Mouse (Mus musculus): Measurements from ENCODE around the gene Cwc22.

Cwc22 gene

DNA sequence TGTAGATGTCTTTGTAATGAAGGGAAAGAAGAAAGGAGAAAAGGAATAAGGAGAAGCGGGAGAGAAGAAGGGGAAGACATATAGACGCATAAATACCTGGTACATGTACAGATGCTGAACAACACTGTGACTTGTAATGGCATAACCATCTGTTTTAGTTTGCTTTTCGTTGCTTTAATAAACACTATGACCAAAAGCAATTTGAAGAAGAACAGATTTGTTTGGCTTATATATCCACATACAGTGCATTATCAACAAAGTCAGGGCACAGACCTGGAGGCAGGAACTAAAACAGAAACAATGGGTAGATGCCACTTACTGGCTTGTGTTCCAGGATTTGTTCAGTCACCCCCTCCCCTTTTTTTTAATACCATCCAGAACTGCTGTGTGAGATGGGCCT is 24.4 kb upstream of the Cwc22 start:
- no peak for DNase-seq (ENCODE audit: low read depth, low spot score)

DNA sequence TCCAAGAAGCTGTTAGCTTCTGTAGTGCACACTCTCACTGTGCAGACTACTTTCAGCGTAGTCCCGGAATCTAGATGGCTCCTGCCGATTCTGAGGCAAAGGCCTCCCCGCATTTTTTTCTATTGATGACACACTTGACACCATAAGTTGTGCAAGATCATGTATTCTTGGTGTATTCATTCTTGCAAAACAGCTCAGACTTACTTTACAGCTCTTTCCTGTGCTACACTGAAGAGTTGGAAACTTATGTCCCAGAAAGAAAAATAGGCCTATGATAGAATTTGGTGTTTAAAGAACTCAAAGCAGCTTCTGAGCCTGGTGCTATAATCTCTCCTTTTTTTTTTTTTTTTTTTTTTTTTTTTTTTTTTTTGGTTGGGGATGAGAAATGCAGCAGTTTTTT is 23.8 kb upstream of the Cwc22 start:
- DNase-seq (ENCODE audit: low read depth, low spot score), result no peak

- no peak for DNase-seq (ENCODE audit: low read depth, low spot score)
Measured at GRCm38 (mm10) chr2:77962450-77963193, 16.4 kb upstream of the Cwc22 start.

DNA sequence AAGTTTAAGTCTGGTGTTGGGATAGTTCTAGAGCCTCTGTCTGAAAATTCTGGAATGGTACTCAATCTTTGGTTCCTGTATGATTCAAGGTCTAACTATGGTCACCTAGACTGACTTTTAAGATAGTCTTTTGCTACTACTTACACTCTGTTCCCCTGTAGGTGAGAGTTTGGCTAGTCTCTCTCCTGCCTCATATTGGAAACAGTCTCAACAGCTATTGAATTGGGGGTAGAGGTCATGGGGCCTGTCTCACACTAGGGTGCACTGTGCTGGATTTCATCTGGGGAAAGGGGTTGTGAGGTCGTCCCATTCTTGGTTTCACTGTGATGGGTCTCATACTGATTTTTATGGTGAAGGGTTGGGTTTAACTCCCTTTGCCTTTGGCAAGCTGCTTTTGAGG is 15.1 kb upstream of the Cwc22 start:
- no peak for DNase-seq (ENCODE audit: low read depth, low spot score)

DNA sequence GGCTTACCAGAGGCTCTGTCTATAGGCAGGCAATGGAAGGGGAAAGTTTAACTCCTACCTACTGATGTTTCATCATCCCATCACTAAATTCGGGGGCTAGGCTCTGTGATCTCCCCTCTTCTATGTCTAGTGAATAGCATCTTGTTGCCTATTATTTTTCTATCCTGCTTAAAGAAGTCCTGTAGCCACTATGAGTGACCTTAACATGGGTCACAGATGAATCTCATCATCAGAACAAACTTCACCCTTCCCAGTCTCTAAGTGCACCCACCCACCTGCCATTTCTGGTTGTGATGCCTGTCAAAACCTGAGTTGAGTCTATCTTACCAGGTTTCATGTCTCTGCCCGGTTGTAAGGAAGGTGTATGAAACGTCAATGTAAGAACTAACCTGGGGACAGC is 14.5 kb upstream of the Cwc22 start:
- DNase-seq (ENCODE audit: low read depth, low spot score), result no peak

GRCm38 (mm10) chr2:77959341-77959740 is 13.2 kb upstream of the Cwc22 start:
- no peak for DNase-seq (ENCODE audit: low read depth, low spot score)

- no peak for DNase-seq (ENCODE audit: low read depth, low spot score)
Measured at GRCm38 (mm10) chr2:77951415-77951913, 5.3 kb upstream of the Cwc22 start.

- DNase-seq (ENCODE audit: low read depth, low spot score), result no peak
Measured at GRCm38 (mm10) chr2:77950111-77950510, 3.9 kb upstream of the Cwc22 start.

DNA sequence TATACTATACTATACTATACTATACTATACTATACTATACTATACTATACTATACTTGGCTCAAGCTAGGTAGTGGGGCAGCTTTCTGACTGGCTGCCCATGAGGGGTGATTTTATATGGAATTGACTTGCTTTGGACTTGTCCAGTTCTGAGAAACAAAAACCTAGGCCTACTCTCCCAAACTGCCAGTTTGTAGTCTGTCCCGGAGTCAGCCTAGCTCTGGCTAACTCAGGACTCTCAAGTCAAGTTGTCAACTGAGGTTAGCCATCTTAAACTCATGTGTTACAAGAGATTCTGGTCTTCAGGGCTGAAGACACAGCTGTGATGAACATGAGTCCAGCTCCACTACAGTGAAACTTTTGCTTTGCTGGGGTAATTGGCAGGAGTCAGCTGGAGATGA is 3.3 kb upstream of the Cwc22 start:
- DNase-seq (ENCODE audit: low read depth, low spot score), result no peak

GRCm38 (mm10) chr2:77948921-77949320 is 2.7 kb upstream of the Cwc22 start:
- no peak for DNase-seq (ENCODE audit: low read depth, low spot score)

GRCm38 (mm10) chr2:77948126-77948525 is 2.0 kb upstream of the Cwc22 start:
- no peak for DNase-seq (ENCODE audit: low read depth, low spot score)

- DNase-seq (ENCODE audit: low read depth, low spot score), result no peak
Measured at GRCm38 (mm10) chr2:77947161-77947870, 1.1 kb upstream of the Cwc22 start.

GRCm38 (mm10) chr2:77944860-77945595 is 1.1 kb downstream of the Cwc22 start:
- no peak for DNase-seq (ENCODE audit: low read depth, low spot score)

DNA sequence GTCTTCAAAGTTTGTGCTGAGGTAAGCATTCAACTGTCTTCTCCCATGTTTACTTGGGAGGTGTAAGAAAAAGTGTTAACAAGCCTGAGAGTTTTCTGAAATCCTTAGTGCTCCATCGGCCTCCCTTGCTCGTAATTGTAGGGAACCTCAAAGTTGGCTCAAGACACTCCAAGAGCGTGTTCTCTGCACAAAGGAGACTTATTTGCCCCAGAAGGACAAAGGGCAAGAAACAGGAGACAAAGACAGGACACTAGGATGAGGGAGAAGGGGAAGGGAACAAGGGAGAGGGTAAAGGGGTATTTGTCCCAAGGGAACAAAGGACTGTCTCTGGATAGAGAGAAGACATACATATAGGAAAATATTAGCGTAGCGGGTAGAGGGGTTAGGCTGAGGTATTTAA is 1.9 kb downstream of the Cwc22 start:
- no peak for DNase-seq (ENCODE audit: low read depth, low spot score)

GRCm38 (mm10) chr2:77941944-77942343 is 4.2 kb downstream of the Cwc22 start:
- DNase-seq (ENCODE audit: low read depth, low spot score), result no peak

GRCm38 (mm10) chr2:77938317-77938716 is 7.9 kb downstream of the Cwc22 start:
- DNase-seq (ENCODE audit: low read depth, low spot score), result no peak

DNA sequence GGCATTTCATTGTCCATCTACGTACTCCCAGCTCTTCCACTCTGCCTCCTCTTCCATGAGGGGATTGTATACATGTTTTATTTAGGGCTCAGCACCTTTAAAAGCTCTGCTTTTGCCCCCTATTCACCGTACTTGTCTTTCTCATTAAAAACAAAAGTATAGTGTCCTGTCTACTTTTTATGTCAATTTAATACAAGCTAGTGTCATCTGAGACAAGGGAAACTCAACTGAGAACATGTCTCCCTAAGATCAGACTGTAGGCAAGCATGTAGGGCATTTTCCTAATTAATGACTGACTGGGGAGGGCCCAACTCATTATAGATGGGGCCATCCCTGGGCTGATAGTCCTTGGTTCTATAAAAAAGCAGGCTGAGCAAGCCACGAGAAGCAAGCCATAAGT is 8.4 kb downstream of the Cwc22 start:
- no peak for DNase-seq (ENCODE audit: low read depth, low spot score)

DNA sequence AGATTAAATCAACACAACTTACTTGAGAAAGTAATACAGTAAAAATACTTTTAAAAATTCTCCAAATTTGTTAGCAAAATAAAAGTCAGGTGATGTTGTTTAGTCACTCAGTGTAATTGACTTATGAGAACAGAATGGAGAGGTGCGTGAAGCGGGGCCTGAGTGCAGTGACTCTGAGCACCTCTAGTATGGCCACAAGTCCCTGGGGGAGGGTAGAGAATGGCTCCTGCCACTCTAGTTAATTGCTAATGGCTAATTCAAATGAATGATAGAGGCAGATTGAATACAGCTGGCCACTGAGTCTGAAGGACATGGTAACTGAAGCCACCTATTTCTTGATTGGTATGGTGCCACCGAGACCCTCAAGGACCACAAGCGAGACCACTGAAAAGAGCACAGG is 12.0 kb downstream of the Cwc22 start:
- DNase-seq (ENCODE audit: low read depth, low spot score), result no peak

GRCm38 (mm10) chr2:77933630-77934029 is 12.5 kb downstream of the Cwc22 start:
- no peak for DNase-seq (ENCODE audit: low read depth, low spot score)

- no peak for DNase-seq (ENCODE audit: low read depth, low spot score)
Measured at GRCm38 (mm10) chr2:77931958-77932357, 14.2 kb downstream of the Cwc22 start.

DNA sequence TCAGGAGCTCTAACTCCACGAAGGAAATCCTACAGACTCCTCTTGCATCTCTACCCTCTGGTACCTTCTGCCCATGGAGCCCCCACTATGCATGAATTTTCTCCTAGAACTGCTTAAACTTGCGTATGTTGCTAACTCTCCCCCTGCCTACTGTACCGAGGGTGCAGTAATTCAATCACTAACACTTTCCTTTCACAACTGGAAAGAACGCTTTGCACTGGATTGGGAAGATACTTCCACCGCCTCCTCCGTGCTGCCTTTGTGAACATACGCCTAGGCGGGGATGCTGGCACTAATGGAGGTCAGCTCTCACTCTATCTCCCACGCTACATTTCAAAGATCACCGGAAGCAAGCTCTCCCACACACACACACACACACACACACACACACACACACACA is 17.8 kb downstream of the Cwc22 start:
- no peak for DNase-seq (ENCODE audit: low read depth, low spot score)

DNA sequence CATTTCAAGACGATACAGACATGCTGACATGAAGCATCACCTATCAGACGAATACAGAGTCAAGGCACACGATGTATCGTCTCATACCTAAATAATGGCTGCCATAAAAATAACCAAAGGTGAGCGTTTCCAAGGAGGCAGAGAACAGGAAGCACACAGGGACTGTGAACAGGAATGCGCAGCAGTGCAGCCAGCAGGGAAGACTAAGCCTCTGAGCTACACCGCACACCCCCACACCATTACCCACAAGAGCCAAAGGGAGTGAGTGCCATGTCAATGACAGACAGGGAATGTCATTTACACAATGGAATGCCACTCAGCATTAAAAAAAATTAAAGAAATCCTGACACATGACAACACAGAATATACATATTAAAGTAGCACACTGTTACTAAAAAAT is 19.7 kb downstream of the Cwc22 start:
- no peak for DNase-seq (ENCODE audit: low read depth, low spot score)

DNA sequence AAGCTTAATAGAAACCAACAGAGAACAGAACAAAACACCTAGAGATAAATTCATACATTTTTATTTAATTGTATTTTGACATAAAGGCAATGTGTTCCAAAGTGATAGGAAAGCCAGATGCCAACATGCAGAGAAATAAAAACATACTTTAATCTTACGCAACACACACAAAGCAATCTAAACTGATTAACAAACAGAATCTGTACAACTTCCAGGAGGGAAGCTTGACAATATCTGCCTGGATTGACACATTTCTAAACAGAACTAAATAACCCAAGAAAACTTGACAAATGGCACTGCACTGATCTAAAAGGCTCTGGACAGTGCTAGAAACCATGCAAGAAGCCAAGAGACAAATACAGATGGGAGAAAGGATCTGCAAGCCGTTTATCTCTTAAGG is 20.2 kb downstream of the Cwc22 start:
- no peak for DNase-seq (ENCODE audit: low read depth, low spot score)

Measured in skeletal muscle tissue, adult 2 months (tissue).